Mouse (Mus musculus) MEL (cell line): Measurements from ENCODE around the gene Fmc1. TPM values are rescaled to one million over a fixed set of nuclear protein-coding genes. Genes with fewer than 3 reads are reported as not detected.
A peak's percentile ranks its signal among the peaks of the same experiment; 100 is the strongest.

Source experiments
- DNase-seq: peaks from one replicate; pipeline ENCODE4 v3.0.0; 2011; ENCODE audit warnings: low read depth, low spot score
- H3K27ac ChIP-seq: 2 replicates; pipeline ENCODE4 v1.5.1; 2012; ENCODE audit warnings: low read depth, mild to moderate bottlenecking, control low read depth, low read length, moderate library complexity; ENCODE audit not compliant: control insufficient read depth
- H3K27me3 ChIP-seq, 2 experiments: fragments of 150-350 bp in 1 of 2; sonication (generic) in 1 of 2; 2 replicates each; pipeline ENCODE4 v1.6.1; 2012; ENCODE audit warnings: low read length in 2 of 2, mild to moderate bottlenecking in 2 of 2, improper control_type of control experiment in 1 of 2, moderate library complexity in 1 of 2; ENCODE audit not compliant: insufficient read depth in 2 of 2, control insufficient read depth in 1 of 2
- H3K36me3 ChIP-seq, 2 experiments: 2 replicates each; pipeline ENCODE4 v1.6.1; 2012 to 2014; ENCODE audit warnings: low read length in 2 of 2, improper control_type of control experiment in 1 of 2, inconsistent platforms in 1 of 2, mild to moderate bottlenecking in 1 of 2; ENCODE audit not compliant: insufficient read depth in 2 of 2, control insufficient read depth in 1 of 2
- H3K4me1 ChIP-seq, 2 experiments: fragments of 150-350 bp in 1 of 2; sonication (generic) in 1 of 2; 2 replicates each; pipeline ENCODE4 v1.6.1; 2012; ENCODE audit warnings: low read length in 2 of 2, improper control_type of control experiment in 1 of 2, mild to moderate bottlenecking in 1 of 2; ENCODE audit not compliant: insufficient read depth in 2 of 2, control insufficient read depth in 1 of 2
- H3K4me3 ChIP-seq, 2 experiments: fragments of 150-350 bp in 1 of 2; sonication (generic) in 1 of 2; 2 replicates each; pipeline ENCODE4 v1.5.1; 2012; ENCODE audit warnings: low read depth in 2 of 2, low read length in 2 of 2, mild to moderate bottlenecking in 2 of 2, moderate library complexity in 2 of 2, control low read depth in 1 of 2, improper control_type of control experiment in 1 of 2; ENCODE audit not compliant: control insufficient read depth in 1 of 2, insufficient read depth in 1 of 2
- H3K79me2 ChIP-seq: 2 replicates; pipeline ENCODE4 v1.6.1; 2012; ENCODE audit warnings: mild to moderate bottlenecking, low read length, moderate library complexity; ENCODE audit not compliant: control insufficient read depth, poor library complexity, insufficient read depth
- H3K9ac ChIP-seq: 2 replicates; pipeline ENCODE4 v1.6.1; 2012; ENCODE audit warnings: low read depth, mild to moderate bottlenecking, control low read depth, low read length, moderate library complexity; ENCODE audit not compliant: control insufficient read depth, poor library complexity, severe bottlenecking
- H3K9me3 ChIP-seq: fragments of 150-350 bp; sonication (generic); replicated peaks from 2 replicates; pipeline ENCODE4 v1.6.1; 2012; ENCODE audit warnings: mild to moderate bottlenecking, low read length, improper control_type of control experiment, moderate library complexity; ENCODE audit not compliant: insufficient read depth
- CHD1 ChIP-seq: IDR thresholded peaks from 2 replicates; pipeline ENCODE4 v1.6.1; 2012; ENCODE audit warnings: low read depth, mild to moderate bottlenecking, inconsistent platforms, low read length, improper control_type of control experiment
- CHD2 ChIP-seq: IDR thresholded peaks from 2 replicates; pipeline ENCODE4 v1.6.1; 2011; ENCODE audit warnings: low read length, improper control_type of control experiment
- CTCF ChIP-seq, 3 experiments: IDR thresholded peaks in 2 of 3; conservative IDR thresholded peaks in 1 of 3; 2 replicates each; pipeline ENCODE4 v1.5.1; 2011 to 2012; ENCODE audit warnings: low read length in 3 of 3, low read depth in 2 of 3, mild to moderate bottlenecking in 2 of 3, improper control_type of control experiment in 1 of 3, inconsistent platforms in 1 of 3, mixed read lengths in 1 of 3, moderate library complexity in 1 of 3; ENCODE audit not compliant: control insufficient read depth in 1 of 3, insufficient read depth in 1 of 3, poor library complexity in 1 of 3, severe bottlenecking in 1 of 3
- E2F4 ChIP-seq: IDR thresholded peaks from 2 replicates; pipeline ENCODE4 v1.6.1; 2011; ENCODE audit warnings: low read depth, low read length, improper control_type of control experiment, borderline replicate concordance
- ELF1 ChIP-seq: IDR thresholded peaks from 2 replicates; pipeline ENCODE4 v1.6.1; 2014; ENCODE audit warnings: low read depth, mild to moderate bottlenecking, inconsistent platforms, low read length, improper control_type of control experiment, moderate library complexity
- ETS1 ChIP-seq: IDR thresholded peaks from 2 replicates; pipeline ENCODE4 v1.6.1; 2012; ENCODE audit warnings: low read depth, mild to moderate bottlenecking, inconsistent platforms, low read length, improper control_type of control experiment, moderate library complexity
- GATA1 ChIP-seq: IDR thresholded peaks from 2 replicates; pipeline ENCODE4 v1.6.1; 2011; ENCODE audit warnings: low read depth, low read length, improper control_type of control experiment
- HCFC1 ChIP-seq: IDR thresholded peaks from 2 replicates; pipeline ENCODE4 v1.6.1; 2012; ENCODE audit warnings: low read depth, mild to moderate bottlenecking, inconsistent platforms, low read length, improper control_type of control experiment, moderate library complexity
- JUND ChIP-seq: IDR thresholded peaks from 2 replicates; pipeline ENCODE4 v1.6.1; 2011; ENCODE audit warnings: low read depth, mild to moderate bottlenecking, improper control_type of control experiment, low read length
- KAT2A ChIP-seq: conservative IDR thresholded peaks from 2 replicates; pipeline ENCODE4 v1.6.1; 2012; ENCODE audit warnings: low read depth, low read length, improper control_type of control experiment, inconsistent platforms
- MAX ChIP-seq: IDR thresholded peaks from 2 replicates; pipeline ENCODE4 v1.6.1; 2011; ENCODE audit warnings: low read length, improper control_type of control experiment
- MAZ ChIP-seq: IDR thresholded peaks from 2 replicates; pipeline ENCODE4 v1.6.1; 2012; ENCODE audit warnings: low read depth, mild to moderate bottlenecking, inconsistent platforms, low read length, improper control_type of control experiment
- MXI1 ChIP-seq: IDR thresholded peaks from 2 replicates; pipeline ENCODE4 v1.6.1; 2011; ENCODE audit warnings: mild to moderate bottlenecking, low read depth, low read length, improper control_type of control experiment
- MYB ChIP-seq: IDR thresholded peaks from 2 replicates; pipeline ENCODE4 v1.6.1; 2011; ENCODE audit warnings: mild to moderate bottlenecking, low read depth, low read length, improper control_type of control experiment
- NELFE ChIP-seq: IDR thresholded peaks from 2 replicates; pipeline ENCODE4 v1.6.1; 2011; ENCODE audit warnings: low read depth, low read length, improper control_type of control experiment
- NRF1 ChIP-seq: IDR thresholded peaks from 2 replicates; pipeline ENCODE4 v1.6.1; 2014; ENCODE audit warnings: low read depth, mild to moderate bottlenecking, inconsistent platforms, low read length, improper control_type of control experiment, moderate library complexity; ENCODE audit not compliant: poor library complexity, insufficient read depth, severe bottlenecking
- POLR2A ChIP-seq, 2 experiments: IDR thresholded peaks; 2 replicates each; pipeline ENCODE4 v1.6.1; 2011 to 2012; ENCODE audit warnings: low read length in 2 of 2, mild to moderate bottlenecking in 2 of 2, control low read depth in 1 of 2, improper control_type of control experiment in 1 of 2, low read depth in 1 of 2, moderate library complexity in 1 of 2; ENCODE audit not compliant: control insufficient read depth in 1 of 2, insufficient read depth in 1 of 2, poor library complexity in 1 of 2
- POLR2AphosphoS5 ChIP-seq: IDR thresholded peaks from 2 replicates; pipeline ENCODE4 v1.6.1; 2012; ENCODE audit warnings: low read depth, borderline replicate concordance, mild to moderate bottlenecking, inconsistent platforms, low read length, moderate library complexity, mixed read lengths
- RCOR1 ChIP-seq: IDR thresholded peaks from 2 replicates; pipeline ENCODE4 v1.6.1; 2012; ENCODE audit warnings: low read depth, mild to moderate bottlenecking, inconsistent platforms, low read length, improper control_type of control experiment
- SIN3A ChIP-seq: IDR thresholded peaks from 2 replicates; pipeline ENCODE4 v1.6.1; 2012; ENCODE audit warnings: low read length, improper control_type of control experiment, inconsistent platforms
- TAL1 ChIP-seq: IDR thresholded peaks from 2 replicates; pipeline ENCODE4 v1.6.1; 2012; ENCODE audit warnings: mild to moderate bottlenecking, inconsistent platforms, low read length, moderate library complexity, mixed read lengths
- TBP ChIP-seq: IDR thresholded peaks from 2 replicates; pipeline ENCODE4 v1.8.0; 2011; ENCODE audit warnings: low read depth, low read length, improper control_type of control experiment
- TCF12 ChIP-seq: IDR thresholded peaks from 2 replicates; pipeline ENCODE4 v1.6.1; 2014; ENCODE audit warnings: low read depth, mild to moderate bottlenecking, inconsistent platforms, low read length, improper control_type of control experiment, moderate library complexity
- USF2 ChIP-seq, 2 experiments: IDR thresholded peaks; 2 replicates each; pipeline ENCODE4 v1.6.1; 2011 to 2012; ENCODE audit warnings: improper control_type of control experiment in 2 of 2, low read length in 2 of 2, borderline replicate concordance in 1 of 2, inconsistent platforms in 1 of 2, low read depth in 1 of 2, mild to moderate bottlenecking in 1 of 2; ENCODE audit not compliant: insufficient read depth in 1 of 2
- ZC3H11A ChIP-seq: IDR thresholded peaks from 2 replicates; pipeline ENCODE4 v1.6.1; 2012; ENCODE audit warnings: low read depth, mild to moderate bottlenecking, inconsistent platforms, low read length, improper control_type of control experiment
- ZKSCAN1 ChIP-seq: IDR thresholded peaks from 2 replicates; pipeline ENCODE4 v1.6.1; 2012; ENCODE audit warnings: low read depth, mild to moderate bottlenecking, inconsistent platforms, low read length, improper control_type of control experiment, moderate library complexity
- ZMIZ1 ChIP-seq: IDR thresholded peaks from 2 replicates; pipeline ENCODE4 v1.6.1; 2012; ENCODE audit warnings: low read depth, mild to moderate bottlenecking, inconsistent platforms, low read length, improper control_type of control experiment, moderate library complexity
- ZNF384 ChIP-seq: IDR thresholded peaks from 2 replicates; pipeline ENCODE4 v1.6.1; 2012; ENCODE audit warnings: low read depth, mild to moderate bottlenecking, inconsistent platforms, low read length, improper control_type of control experiment
- polyA plus RNA-seq, 2 experiments: library from polyadenylated mRNA; stranded (reverse) in 1 of 2; unstranded in 1 of 2; fragments of >175 nt in 1 of 2; fragments of >200 nt in 1 of 2; gene quantifications; 2 replicates each; pipeline versions ENCODE4 v1.2.1 to v1.2.4; 2012; ENCODE audit warnings: low replicate concordance in 2 of 2, low read depth in 1 of 2; ENCODE audit not compliant: insufficient read length in 2 of 2, insufficient read depth in 1 of 2, missing spikeins in 1 of 2
- total RNA-seq: library from RNA; depleted of rRNA; stranded (reverse); fragments of 300-350 nt; gene quantifications from 2 replicates; pipeline ENCODE4 v1.2.3, GENCODE M21; 2012

Fmc1 gene
- total and polyA plus RNA-seq, 3 experiments: 86.1 to 124 TPM; not detected in 1

DNA sequence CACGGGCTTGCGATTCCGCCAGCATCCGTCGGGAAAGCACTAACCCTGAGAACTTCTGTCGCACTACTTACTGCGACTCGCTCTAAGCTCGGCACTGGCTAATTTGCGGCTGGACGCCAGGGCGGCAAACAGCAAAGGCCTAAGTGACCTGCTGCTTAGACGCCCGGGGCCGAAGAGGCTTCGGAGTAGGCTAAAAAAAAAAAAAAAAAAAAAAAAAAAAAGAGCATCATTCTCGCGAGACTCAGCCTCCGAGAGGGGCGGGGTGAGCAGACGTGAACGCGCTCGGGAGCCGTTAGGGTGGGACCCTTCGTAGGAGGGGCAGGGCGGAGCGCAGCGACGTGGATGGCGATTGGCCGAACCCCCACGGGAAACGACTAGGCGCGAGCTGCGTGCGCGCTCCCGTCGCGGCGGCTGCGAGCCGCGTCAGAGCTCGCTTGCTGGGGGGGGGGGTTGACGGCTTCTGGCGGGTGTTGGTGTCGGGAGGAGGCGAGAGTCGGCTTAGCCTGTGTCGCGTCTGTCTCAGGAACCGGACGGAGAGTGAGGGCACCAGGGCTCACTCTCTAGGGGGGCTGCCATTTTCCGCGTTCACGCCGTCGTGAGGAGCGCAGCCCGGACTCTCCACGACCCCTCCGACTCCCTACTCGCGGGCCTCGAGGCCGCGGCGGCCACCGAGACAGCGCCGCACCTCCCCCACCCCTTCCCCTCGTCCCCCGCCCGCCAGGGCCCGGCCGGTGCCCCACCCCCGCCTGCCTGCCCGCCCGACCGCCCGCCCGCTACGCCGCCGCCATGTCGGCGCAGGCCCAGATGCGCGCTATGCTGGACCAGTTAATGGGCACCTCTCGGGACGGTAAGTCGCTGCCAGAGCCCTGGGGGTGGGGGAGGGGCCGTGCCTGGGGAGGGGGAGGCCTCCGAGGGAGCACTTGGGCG lies 18.0 kb downstream of the Fmc1 start, which contains the start of gene Luc7l2 (continued):
- TF ChIP-seq ZC3H11A: 0 out of 2 replicates have a peak, but pooled peaks have one; percentile 3
- no peak for TF ChIP-seq GATA1
- no peak for TF ChIP-seq JUND

DNA sequence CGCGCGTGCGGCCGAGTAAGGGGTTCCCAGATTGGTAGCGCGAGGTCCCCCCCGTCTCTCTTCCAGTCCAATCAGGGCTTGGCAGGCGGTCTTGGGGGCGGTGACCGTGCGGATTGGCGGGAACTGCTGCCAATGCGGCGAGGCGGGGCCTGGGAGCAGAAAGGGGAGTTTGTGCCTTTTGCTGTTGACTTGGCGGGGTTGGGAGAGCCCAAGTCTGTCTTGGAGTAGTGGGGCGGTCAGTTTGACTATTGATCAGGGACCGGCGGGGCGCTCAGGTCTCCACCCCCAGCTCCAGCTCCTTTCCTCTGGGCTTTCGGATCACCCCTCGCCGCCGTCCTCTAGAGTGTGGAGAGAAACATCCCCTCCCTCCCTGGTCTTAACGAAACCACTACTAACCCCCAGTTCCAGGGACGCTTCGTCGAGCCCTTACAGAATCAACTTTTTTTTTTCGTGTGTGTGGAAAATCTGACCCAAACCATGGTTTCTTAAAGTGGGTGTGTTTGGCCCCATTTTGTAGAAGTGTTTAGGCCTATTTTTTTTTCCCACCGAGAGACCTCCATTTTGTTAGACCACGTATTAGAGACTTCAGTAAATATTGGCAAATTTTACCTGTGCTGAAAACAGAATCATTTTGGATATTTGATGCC lies 18.8 kb downstream of the Fmc1 start:
- Histone ChIP-seq H3K4me3 (peak overlapping the region; percentile 73 to 92), H3K9me3 (no peaks in the 10 kb centered on the region), H3K27me3 (no peaks in the 10 kb centered on the region), H3K36me3 (peaks cover 29 to 36% of the 10 kb centered on the region in 2 experiments), H3K27ac (peak overlapping the region; percentile 76), H3K9ac (peak overlapping the region; percentile 80), H3K4me1 (peaks cover 12 to 21% of the 10 kb centered on the region in 2 experiments), H3K79me2 (peaks cover 37% of the 10 kb centered on the region)
- peak; percentile 100 for DNase-seq
- peak; percentile 58 for TF ChIP-seq NRF1
- TF ChIP-seq MXI1: peak; percentile 90; the same call in 1 of the 2 replicates
- no peak for TF ChIP-seq POLR2AphosphoS5
- peak in 1 of 2 experiments; percentile 29; a peak in 1 of 4 replicates for TF ChIP-seq POLR2A (IDR thresholded peaks at IDR 0.05; ENCODE audit: control insufficient read depth in 1 of 2, insufficient read depth in 1 of 2, low read depth in 1 of 2, low read length in 2 of 2, poor library complexity in 1 of 2)
- peak; percentile 12; the same call in 1 of the 2 replicates for TF ChIP-seq KAT2A
- 0 out of 2 replicates have a peak, but pooled peaks have one; percentile 11 for TF ChIP-seq ETS1
- TF ChIP-seq ZKSCAN1: no peak
- TF ChIP-seq ELF1: 0 out of 2 replicates have a peak, but pooled peaks have one; percentile 4
- TF ChIP-seq E2F4: peak; percentile 84; the same call in 1 of the 2 replicates
- peak; percentile 34; the same call in 1 of the 2 replicates for TF ChIP-seq TCF12
- TF ChIP-seq CHD2: no peak
- peak; percentile 16 for TF ChIP-seq MAX
- TF ChIP-seq TAL1: no peak
- TF ChIP-seq MYB: no peak
- TF ChIP-seq USF2 (IDR thresholded peaks at IDR 0.05; ENCODE audit: borderline replicate concordance in 1 of 2, insufficient read depth in 1 of 2, low read depth in 1 of 2, low read length in 2 of 2): no peak
- TF ChIP-seq ZNF384: peak; percentile 91
- peak; percentile 42 for TF ChIP-seq NELFE
- TF ChIP-seq MAZ: peak; percentile 83; the same call in 1 of the 2 replicates
- peak; percentile 67 for TF ChIP-seq TBP
- peak; percentile 98 for TF ChIP-seq CHD1
- TF ChIP-seq ZMIZ1: peak; percentile 66
- peak; percentile 26; the same call in 1 of the 2 replicates for TF ChIP-seq ZC3H11A
- TF ChIP-seq CTCF (IDR thresholded peaks at IDR 0.05 in 2 of 3, conservative IDR thresholded peaks at IDR 0.05 in 1 of 3; ENCODE audit: control insufficient read depth in 1 of 3, insufficient read depth in 1 of 3, low read depth in 2 of 3, low read length in 3 of 3, poor library complexity in 1 of 3, severe bottlenecking in 1 of 3): no peak
- TF ChIP-seq RCOR1: no peak
- TF ChIP-seq HCFC1: peak; percentile 69; the same call in 1 of the 2 replicates
- TF ChIP-seq SIN3A: peak; percentile 96
